Mouse (Mus musculus) limb, embryonic 10.5 days (tissue): Measurements from ENCODE around the gene Atp5mpl. TPM values are rescaled to one million over a fixed set of nuclear protein-coding genes. Genes with fewer than 3 reads are reported as not detected.
"Not testable (repeated sequence)": the region's sequence is repeated elsewhere in the genome, so short reads cannot be mapped to it uniquely, and the experiment has no call there.

ENCODE experiments used
- DNase-seq: peaks from one replicate; pipeline ENCODE4 v3.0.0-alpha.2; 2017; ENCODE audit warnings: low spot score
- H3K27ac ChIP-seq: fragments of 300-500 bp; sonication (generic); 2 replicates; pipeline ENCODE4 v1.5.1; 2016; ENCODE audit warnings: mild to moderate bottlenecking
- H3K27me3 ChIP-seq: fragments of 300-500 bp; sonication (generic); 2 replicates; pipeline ENCODE4 v1.6.1; 2016; ENCODE audit warnings: low read depth, mild to moderate bottlenecking; ENCODE audit not compliant: poor library complexity, severe bottlenecking
- H3K36me3 ChIP-seq: fragments of 300-500 bp; sonication (generic); 2 replicates; pipeline ENCODE4 v1.6.1; 2016; ENCODE audit warnings: mild to moderate bottlenecking, moderate library complexity
- H3K4me1 ChIP-seq: fragments of 300-500 bp; sonication (generic); 2 replicates; pipeline ENCODE4 v1.6.1; 2016
- H3K4me3 ChIP-seq: fragments of 300-500 bp; sonication (generic); 2 replicates; pipeline ENCODE4 v1.5.1; 2016; ENCODE audit warnings: mild to moderate bottlenecking, moderate library complexity
- H3K9me3 ChIP-seq: fragments of 300-500 bp; sonication (generic); replicated peaks from 2 replicates; pipeline ENCODE4 v1.6.1; 2016; ENCODE audit warnings: mild to moderate bottlenecking
- WGBS: fragments of 180-500 bp; shearing (Covaris S2); methylation state at CpG from one replicate; pipeline ENCODE4 v1.1.7; 2016; 5-methylcytosine and 5-hydroxymethylcytosine counted together
- polyA plus RNA-seq: library from polyadenylated mRNA; unstranded; fragments of >200 nt; fragmentation: Nextera tagmentation; extraction: Ambion mirVana; gene quantifications from 2 replicates; pipeline ENCODE4 v1.2.1, GENCODE M21; 2016

Gene Atp5mpl
- polyA plus RNA-seq, 1 experiment from 2014 or later = 623 TPM

DNA sequence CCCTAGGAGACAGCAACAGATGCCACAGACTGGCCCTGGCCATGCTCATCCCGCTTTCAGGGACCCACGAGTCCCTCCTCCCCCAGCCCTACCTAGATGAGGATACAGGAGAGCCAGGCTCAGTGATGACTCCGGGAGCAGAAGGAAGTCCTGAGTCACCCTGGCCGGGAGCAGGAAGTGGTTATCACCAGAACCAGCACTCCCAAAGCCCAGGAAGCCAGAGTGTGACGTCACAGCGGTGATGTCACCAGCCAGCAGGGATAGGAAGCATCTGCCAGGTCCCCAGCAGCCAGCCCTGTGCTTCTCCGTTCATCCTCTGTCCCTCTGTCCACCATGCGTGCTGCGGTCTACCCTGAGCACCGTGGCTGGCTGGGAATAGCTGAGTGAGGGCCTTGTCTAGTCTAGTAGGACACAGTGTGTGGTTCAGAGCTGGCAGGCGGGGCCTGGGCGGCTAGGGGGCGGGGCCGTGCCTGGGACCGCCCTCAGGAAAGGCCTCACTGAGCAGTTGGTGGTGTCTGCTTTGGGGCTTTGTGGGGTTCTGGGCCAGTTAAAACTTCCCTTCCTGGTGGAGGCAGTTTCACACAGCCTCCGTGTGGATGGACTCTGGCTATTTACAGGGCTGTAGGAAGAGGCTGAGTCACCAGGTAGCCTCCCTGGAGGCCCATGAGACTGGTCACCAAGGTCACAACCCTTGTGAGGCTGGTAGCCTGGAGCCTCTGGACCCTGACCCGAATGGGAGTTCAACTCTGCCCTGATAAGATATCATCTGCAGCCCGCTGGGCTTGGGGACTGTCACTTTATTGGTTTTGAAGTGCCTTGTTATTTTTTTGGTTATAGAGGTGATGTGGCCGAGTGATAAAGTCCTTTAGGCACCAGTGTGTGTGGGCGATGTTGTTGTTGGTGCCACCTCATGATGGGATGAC, 22.5 kb downstream of the Atp5mpl start:
- H3K27ac ChIP-seq = peak overlapping the region; percentile 4; the same call in 1 of the 2 replicates
- H3K4me3 ChIP-seq, DNase-seq: not testable (repeated sequence)

DNA sequence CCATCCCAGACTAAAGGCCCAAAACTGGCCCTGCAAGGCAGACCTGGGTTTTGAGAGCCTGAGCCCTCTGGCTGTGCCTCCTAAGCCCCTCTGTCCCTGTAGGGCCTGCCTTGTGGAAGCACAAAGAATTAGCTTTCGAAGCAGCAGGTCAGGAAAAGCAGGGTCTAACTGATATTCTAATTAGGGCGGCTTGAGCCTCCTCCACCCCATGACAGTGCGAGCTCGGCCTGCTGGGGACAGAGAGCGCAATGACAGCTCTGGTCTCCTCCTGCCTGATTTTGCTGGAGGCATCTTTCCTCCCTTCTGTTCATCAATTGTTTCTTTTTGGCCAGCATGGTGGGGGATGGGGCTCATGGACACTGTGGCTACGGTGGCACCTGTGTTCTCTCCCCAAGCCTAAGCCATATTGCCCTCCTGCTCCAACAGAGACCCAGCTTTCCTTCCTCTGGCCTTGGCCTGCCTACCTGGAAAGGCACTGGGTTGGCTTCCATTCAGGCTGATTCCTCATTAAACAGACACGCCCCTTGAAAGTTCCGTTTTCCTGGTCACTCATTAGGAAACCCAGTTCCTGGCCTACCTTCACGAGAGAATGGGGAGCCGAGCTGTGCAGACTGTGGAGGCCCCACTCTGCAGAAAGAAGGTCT, 23.2 kb downstream of the Atp5mpl start:
- H3K36me3 ChIP-seq = no peaks in the 10 kb centered on the region
- H3K27me3 ChIP-seq = no peaks in the 10 kb centered on the region
- peaks cover 33% of the 10 kb centered on the region for H3K4me1 ChIP-seq
- H3K9me3 ChIP-seq = no peaks in the 10 kb centered on the region
- peak overlapping the region; percentile 62 for H3K27ac ChIP-seq
- 77% methylated on average over 10 of the region's 10 CpGs for WGBS
- DNase-seq = no peak
- H3K4me3 ChIP-seq = no peak overlapping the region; the same call in 1 of the 2 replicates

More for the DNA sequence above, 22.5 kb downstream of the Atp5mpl start:
- not testable (repeated sequence) for H3K36me3 ChIP-seq, H3K27me3 ChIP-seq, H3K9me3 ChIP-seq
- WGBS = 71% methylated on average over 17 of the region's 20 CpGs
- H3K4me1 ChIP-seq = peaks cover 26% of the 10 kb centered on the region

DNA sequence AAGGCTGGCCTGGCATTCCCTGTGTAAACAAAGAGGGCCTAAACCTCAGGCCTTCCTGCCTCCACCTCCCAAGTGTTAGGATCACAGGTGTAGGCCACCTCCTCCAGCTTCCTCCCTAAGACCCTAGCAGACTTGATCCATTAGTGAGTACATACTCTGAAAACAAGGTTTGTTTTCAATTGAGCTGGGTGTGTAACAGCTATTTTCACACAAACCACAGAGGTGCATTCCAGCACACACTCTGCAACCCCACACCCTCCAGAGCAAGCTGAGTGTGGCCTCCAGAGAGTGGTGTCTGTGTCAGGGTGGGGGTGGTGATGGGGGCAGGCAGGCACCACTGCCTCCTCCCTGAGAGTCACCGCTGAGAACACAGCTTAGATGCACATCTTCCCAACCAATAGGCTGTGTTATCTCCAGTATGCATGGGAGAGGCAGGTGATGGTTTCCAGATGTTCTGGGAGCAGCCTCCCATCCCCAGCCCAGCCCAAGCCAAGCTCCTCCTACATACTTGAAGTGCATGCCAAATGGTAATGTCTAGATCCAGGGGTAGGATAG, 28.1 kb downstream of the Atp5mpl start:
- Histone ChIP-seq H3K4me3 (no peak overlapping the region), H3K27me3 (no peaks in the 10 kb centered on the region), H3K36me3 (no peaks in the 10 kb centered on the region), H3K9me3 (no peaks in the 10 kb centered on the region), H3K4me1 (peaks cover 45% of the 10 kb centered on the region), H3K27ac (peak overlapping the region; percentile 76)
- DNase-seq = peak; percentile 45
- WGBS = 20% methylated on average over 1 of the region's 1 CpGs

DNA sequence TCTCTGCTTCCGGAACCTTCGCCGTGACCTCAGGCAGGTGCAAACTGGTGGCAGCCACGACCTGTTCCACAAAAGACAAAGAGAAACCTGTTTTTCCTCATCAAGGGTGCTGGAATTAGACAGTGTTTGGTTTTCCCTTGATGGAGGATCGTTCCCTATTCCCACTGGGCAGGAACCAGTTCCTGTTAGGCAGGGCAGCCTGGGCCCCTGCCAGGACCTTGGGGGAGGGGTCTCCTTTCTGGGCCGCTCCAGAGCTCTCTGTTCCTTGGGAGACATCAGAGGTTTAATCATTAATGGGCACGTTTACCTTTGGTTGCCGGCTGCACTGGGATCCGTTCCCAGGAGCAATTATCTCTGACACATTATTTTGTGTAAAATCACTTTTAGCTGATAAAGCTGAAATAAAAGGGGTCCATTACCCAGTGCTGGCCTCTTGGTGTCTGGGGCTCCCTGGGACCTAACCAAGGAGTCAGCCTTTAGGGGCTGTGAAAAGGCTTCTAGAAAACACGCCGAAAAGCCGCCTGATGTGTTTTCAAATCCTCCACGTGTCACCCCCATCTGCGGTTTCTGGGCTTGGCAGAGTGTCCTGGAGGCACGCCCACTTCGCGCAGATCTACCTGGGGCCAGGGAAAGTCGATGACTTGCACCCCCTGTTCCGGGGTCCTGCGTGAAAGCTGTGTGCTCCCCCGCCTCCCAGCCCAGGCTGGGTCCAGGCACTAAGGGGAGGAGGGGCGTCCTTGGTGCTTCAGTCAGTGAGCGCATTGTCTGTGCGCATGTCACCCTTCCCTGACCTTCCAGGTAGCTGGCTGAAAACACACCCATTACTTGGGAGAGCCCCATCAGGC, 29.8 kb downstream of the Atp5mpl start:
- Histone ChIP-seq H3K9me3 (no peaks in the 10 kb centered on the region), H3K27ac (peak overlapping the region; percentile 76), H3K4me3 (no peak overlapping the region), H3K4me1 (peaks cover 53% of the 10 kb centered on the region), H3K27me3 (no peaks in the 10 kb centered on the region), H3K36me3 (no peaks in the 10 kb centered on the region)
- no peak for DNase-seq
- WGBS = 53% methylated on average over 24 of the region's 24 CpGs

DNA sequence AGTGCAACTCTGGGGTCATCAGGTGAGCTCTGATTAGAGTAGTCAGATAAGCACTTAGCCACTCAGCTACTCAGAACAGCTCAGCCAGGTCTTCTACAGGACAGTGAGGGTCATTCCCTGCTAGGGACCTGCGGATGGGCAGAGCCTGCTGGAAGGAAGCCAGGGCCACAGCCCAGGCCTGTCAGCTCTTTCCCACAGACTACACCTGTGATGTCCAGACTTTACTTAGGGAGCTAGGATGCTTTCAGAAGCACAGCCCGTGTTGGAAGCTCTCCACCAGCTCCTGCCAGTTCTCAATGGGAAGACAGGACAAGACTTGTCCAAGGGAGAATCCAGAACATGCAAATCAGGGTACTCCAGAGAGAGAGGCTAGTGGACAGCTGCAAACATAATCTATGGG, 32.8 kb downstream of the Atp5mpl start:
- H3K4me1 ChIP-seq = peaks cover 62% of the 10 kb centered on the region
- DNase-seq = no peak
- 79% methylated on average over 2 of the region's 2 CpGs for WGBS
- H3K27ac ChIP-seq = no peak overlapping the region
- H3K4me3 ChIP-seq = no peak overlapping the region
- H3K9me3 ChIP-seq = no peaks in the 10 kb centered on the region
- H3K27me3 ChIP-seq = no peaks in the 10 kb centered on the region
- H3K36me3 ChIP-seq = no peaks in the 10 kb centered on the region

DNA sequence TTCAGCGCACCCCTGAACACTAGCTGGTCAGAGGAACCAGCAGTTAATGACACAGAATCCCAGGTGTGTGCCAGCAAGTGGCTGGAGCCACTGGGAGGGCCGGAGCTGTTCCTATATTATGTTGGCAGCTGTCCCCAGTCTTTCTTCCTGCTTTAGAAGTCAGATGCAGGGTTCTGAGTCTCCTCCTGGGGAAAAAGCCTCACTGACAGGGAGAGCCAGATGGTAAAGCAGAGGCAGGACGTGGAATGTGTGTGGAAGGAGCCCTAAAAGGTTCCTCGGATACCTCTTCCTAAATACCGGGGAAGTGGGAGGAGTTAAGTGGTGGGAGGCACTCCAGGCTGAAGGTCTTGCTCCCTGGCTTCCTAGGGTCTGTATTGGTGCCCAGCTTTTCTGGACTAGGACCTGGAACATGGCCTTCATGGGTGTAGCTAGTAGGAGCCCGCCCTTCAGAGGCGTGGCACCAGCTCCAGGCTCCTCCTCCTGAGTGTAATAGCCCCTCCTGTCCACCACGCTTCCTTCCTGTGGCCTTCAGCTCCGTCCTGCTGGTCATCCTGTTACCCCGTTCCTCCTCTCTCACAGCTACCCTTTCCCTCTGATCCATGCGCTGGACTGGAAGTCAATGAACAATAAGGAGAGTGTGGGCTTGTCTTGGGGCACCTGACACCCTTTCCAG, 33.6 kb downstream of the Atp5mpl start:
- DNase-seq = no peak
- H3K4me3 ChIP-seq = no peak overlapping the region
- H3K27ac ChIP-seq = peak overlapping the region; percentile 65
- WGBS = 62% methylated on average over 11 of the region's 11 CpGs
- peaks cover 54% of the 10 kb centered on the region for H3K4me1 ChIP-seq
- H3K27me3 ChIP-seq = no peaks in the 10 kb centered on the region
- H3K9me3 ChIP-seq = no peaks in the 10 kb centered on the region
- no peaks in the 10 kb centered on the region for H3K36me3 ChIP-seq

DNA sequence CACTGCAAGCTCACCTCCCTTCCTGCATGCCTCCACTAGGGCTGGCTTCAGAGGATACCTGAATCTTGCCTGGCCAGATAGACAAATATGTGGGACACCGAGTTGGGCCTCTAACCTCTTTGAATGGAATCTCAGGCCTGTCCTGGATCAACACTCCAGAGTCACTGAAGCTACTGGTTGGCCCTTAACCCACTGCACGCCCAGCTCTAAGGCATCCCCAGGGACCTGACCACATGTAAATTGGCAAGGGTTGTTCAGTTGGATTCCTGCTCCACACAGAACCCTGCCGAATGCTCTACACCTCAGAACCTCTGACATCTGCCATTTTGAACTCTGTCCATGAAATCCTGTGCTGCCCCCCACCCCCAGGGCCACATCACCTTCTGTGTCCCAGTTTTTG, 34.3 kb downstream of the Atp5mpl start:
- Histone ChIP-seq H3K27me3 (no peaks in the 10 kb centered on the region), H3K9me3 (no peaks in the 10 kb centered on the region), H3K36me3 (no peaks in the 10 kb centered on the region), H3K4me3 (no peak overlapping the region), H3K4me1 (peaks cover 47% of the 10 kb centered on the region), H3K27ac (peak overlapping the region; percentile 65)
- no peak for DNase-seq
- WGBS = 77% methylated on average over 3 of the region's 3 CpGs

DNA sequence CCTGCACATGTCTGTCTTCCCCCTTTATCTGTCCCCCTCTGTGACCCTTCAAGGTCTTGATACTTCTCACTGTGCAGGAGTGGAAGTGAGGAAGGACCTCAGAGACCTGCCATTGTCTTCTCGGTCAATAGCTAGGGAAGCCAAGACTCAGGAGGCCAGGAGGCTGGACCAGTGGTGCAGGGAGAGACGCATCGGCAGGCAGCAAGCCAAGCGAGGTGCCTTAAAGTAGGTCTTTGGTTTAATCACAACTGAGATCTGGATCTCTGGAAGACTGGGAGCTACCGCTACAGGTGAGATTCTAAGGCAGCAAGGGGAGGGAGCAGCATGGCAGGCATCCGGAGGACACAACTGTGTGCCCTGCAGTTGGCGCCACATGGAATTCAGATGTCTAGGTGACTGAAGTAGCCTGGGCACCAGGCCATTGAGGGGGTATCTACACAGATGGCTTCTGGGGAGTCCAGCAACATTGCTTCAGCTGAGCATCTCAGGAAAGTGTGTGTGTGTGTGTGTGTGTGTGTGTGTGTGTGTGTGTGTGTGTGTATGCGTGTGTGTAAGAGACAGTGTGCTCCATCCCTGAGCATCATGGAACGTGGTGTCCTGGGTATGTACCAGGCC, 35.3 kb downstream of the Atp5mpl start:
- H3K9me3 ChIP-seq = no peaks in the 10 kb centered on the region
- 88% methylated on average over 9 of the region's 9 CpGs for WGBS
- H3K27me3 ChIP-seq = no peaks in the 10 kb centered on the region
- no peak for DNase-seq
- H3K4me3 ChIP-seq = no peak overlapping the region
- no peaks in the 10 kb centered on the region for H3K36me3 ChIP-seq
- peaks cover 37% of the 10 kb centered on the region for H3K4me1 ChIP-seq
- H3K27ac ChIP-seq = 0 out of 2 replicates have a peak overlapping the region, but pooled peaks have one; percentile 15

DNA sequence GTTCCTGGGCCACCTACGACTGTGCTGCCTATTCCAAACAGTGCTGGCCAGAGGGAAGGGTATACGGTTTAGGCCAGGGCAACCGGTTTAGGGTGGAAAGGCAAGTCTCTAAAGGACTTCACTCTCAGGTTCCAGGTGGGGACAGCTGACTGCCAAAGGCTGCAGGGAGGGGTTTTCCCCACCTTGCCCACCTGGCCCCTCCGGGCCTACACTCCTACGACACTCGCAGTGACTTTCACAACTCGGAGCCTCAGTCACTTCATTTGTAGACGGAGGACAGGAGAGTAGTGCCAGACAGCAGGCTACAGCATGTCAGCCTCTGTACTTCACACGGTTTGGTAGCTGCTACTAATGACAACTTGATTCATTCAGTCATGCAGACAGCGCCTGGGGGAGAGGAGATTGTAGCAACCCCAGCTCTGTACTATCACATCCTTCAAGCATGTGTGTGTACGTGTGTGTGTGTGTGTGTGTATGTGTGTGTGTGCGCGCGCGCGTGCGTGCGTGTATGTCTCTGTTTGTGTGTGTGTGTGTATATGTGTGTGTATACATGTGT, 38.3 kb downstream of the Atp5mpl start:
- DNase-seq = no peak
- H3K27me3 ChIP-seq = no peaks in the 10 kb centered on the region
- no peaks in the 10 kb centered on the region for H3K9me3 ChIP-seq
- no peak overlapping the region for H3K27ac ChIP-seq
- H3K4me3 ChIP-seq = no peak overlapping the region
- no peaks in the 10 kb centered on the region for H3K36me3 ChIP-seq
- 76% methylated on average over 18 of the region's 18 CpGs for WGBS
- peaks cover 31% of the 10 kb centered on the region for H3K4me1 ChIP-seq

DNA sequence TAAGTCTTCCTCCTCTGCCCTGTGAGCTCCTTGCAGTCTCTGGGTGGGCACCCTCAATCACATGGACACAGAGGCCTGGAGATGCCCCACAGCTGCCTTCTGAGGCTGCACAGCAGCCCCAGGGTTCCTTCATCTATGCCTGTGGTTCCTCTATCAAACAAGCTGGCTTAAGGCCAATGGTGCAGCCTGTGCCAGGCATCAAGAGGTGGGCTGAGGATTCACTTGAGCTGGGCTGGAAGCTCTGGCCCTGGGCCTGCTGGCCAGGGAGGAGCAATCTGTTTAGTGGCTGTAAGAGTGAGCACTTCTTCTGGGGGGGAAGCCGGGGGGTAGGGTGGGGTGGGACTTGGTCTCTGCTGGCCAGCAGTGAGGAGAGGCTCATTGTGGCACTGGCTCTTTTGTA, 39.4 kb downstream of the Atp5mpl start:
- WGBS = 100% methylated on average over 1 of the region's 1 CpGs
- 0 out of 2 replicates have a peak overlapping the region, but pooled peaks have one; percentile 1 for H3K27ac ChIP-seq

DNA sequence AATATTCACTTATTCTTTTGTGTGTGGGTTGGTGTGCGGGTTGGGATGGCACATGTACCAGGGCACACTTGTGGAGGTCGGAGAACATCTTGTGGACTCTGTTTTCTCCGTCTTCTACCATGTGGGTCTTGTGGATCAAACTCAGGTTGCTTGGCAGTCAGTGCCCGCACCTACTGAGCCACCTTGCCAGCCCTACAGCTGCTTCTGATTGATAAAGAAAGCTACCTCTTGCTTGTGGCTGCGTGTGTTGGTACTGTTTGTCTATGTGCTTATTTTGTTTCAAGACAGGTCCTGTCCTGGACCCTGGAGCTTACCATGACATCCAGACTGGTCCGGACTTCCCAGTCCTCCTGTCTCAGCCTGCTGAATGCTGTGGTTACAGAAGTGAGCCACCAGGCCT, 43.7 kb downstream of the Atp5mpl start:
- no peaks in the 10 kb centered on the region for H3K36me3 ChIP-seq
- whole genome bisulfite sequencing = 92% methylated on average over 6 of the region's 6 CpGs
- H3K4me3 ChIP-seq = no peak overlapping the region
- DNase-seq = no peak
- H3K27ac ChIP-seq = no peak overlapping the region
- no peaks in the 10 kb centered on the region for H3K9me3 ChIP-seq
- H3K27me3 ChIP-seq = no peaks in the 10 kb centered on the region
- H3K4me1 ChIP-seq = 0 out of 2 replicates have a peak, but pooled peaks cover 11% of the 10 kb centered on the region

More for the DNA sequence above, 39.4 kb downstream of the Atp5mpl start:
- no peaks in the 10 kb centered on the region for H3K27me3 ChIP-seq
- H3K9me3 ChIP-seq = no peaks in the 10 kb centered on the region
- H3K36me3 ChIP-seq = no peaks in the 10 kb centered on the region
- H3K4me3 ChIP-seq = no peak overlapping the region
- DNase-seq = no peak
- peaks cover 20% of the 10 kb centered on the region for H3K4me1 ChIP-seq
